Mouse (Mus musculus) WW6 (cell line): Measurements from ENCODE around the gene Lrrc4.

Source experiments
- DNase-seq: peaks from one replicate; pipeline ENCODE4 v3.0.0-alpha.2; 2013; ENCODE audit warnings: low read depth, low spot score

The Lrrc4 gene

GRCm38 (mm10) chr6:28731246-28731645 is 100.3 kb downstream of the Lrrc4 start:
- no peak for DNase-seq

GRCm38 (mm10) chr6:28729649-28730048 is 101.9 kb downstream of the Lrrc4 start:
- DNase-seq: no peak

- DNase-seq: no peak
Measured at GRCm38 (mm10) chr6:28729236-28729635, 102.3 kb downstream of the Lrrc4 start.

GRCm38 (mm10) chr6:28724776-28725175 is 106.8 kb downstream of the Lrrc4 start:
- DNase-seq: no peak

GRCm38 (mm10) chr6:28723059-28723458 is 108.5 kb downstream of the Lrrc4 start:
- no peak for DNase-seq

- no peak for DNase-seq
Measured at GRCm38 (mm10) chr6:28720391-28721171, 111.0 kb downstream of the Lrrc4 start.

- DNase-seq: no peak
Measured at GRCm38 (mm10) chr6:28717845-28718237, 113.7 kb downstream of the Lrrc4 start.

- no peak for DNase-seq
Measured at GRCm38 (mm10) chr6:28717203-28717844, 114.2 kb downstream of the Lrrc4 start.

- DNase-seq: no peak
Measured at GRCm38 (mm10) chr6:28710035-28710434, 121.5 kb downstream of the Lrrc4 start.

- no peak for DNase-seq
Measured at GRCm38 (mm10) chr6:28706976-28707592, 124.5 kb downstream of the Lrrc4 start.

GRCm38 (mm10) chr6:28706108-28706975 is 125.2 kb downstream of the Lrrc4 start:
- DNase-seq: no peak

GRCm38 (mm10) chr6:28705384-28706107 is 126.0 kb downstream of the Lrrc4 start:
- DNase-seq: no peak

GRCm38 (mm10) chr6:28704612-28705011 is 126.9 kb downstream of the Lrrc4 start:
- DNase-seq: no peak

GRCm38 (mm10) chr6:28697214-28697613 is 134.3 kb downstream of the Lrrc4 start:
- no peak for DNase-seq

GRCm38 (mm10) chr6:28692659-28693058 is 138.9 kb downstream of the Lrrc4 start:
- DNase-seq: no peak

- no peak for DNase-seq
Measured at GRCm38 (mm10) chr6:28687776-28688175, 143.8 kb downstream of the Lrrc4 start.

- no peak for DNase-seq
Measured at GRCm38 (mm10) chr6:28685745-28686144, 145.8 kb downstream of the Lrrc4 start.

GRCm38 (mm10) chr6:28685052-28685451 is 146.5 kb downstream of the Lrrc4 start:
- no peak for DNase-seq

GRCm38 (mm10) chr6:28681521-28682457 is 149.8 kb downstream of the Lrrc4 start:
- no peak for DNase-seq

GRCm38 (mm10) chr6:28680537-28680936 is 151.0 kb downstream of the Lrrc4 start:
- no peak for DNase-seq
